Mouse (Mus musculus): ENCODE results near the gene Fbxw5. TPM values are rescaled to one million over a fixed set of nuclear protein-coding genes. Genes with fewer than 3 reads are reported as not detected.

Fbxw5 gene
- total RNA-seq (2021): 100 to 1,000 TPM; 130 to 134 TPM
- long read RNA-seq, experiment 1, transcript Fbxw5-201 (9 exons, 2,388 nt): major isoform, 87 of 176 reads
- long read RNA-seq, experiment 1, partial matches to known transcripts: 29 of 176 reads
- long read RNA-seq, experiment 1, other reads (novel, unspliced or antisense): 59 of 176 reads
- long read RNA-seq, experiment 2, transcript Fbxw5-201 (9 exons, 2,388 nt): major isoform, 102 of 195 reads
- long read RNA-seq, experiment 2, partial matches to known transcripts: 21 of 195 reads
- long read RNA-seq, experiment 2, other reads (novel, unspliced or antisense): 69 of 195 reads

DNA sequence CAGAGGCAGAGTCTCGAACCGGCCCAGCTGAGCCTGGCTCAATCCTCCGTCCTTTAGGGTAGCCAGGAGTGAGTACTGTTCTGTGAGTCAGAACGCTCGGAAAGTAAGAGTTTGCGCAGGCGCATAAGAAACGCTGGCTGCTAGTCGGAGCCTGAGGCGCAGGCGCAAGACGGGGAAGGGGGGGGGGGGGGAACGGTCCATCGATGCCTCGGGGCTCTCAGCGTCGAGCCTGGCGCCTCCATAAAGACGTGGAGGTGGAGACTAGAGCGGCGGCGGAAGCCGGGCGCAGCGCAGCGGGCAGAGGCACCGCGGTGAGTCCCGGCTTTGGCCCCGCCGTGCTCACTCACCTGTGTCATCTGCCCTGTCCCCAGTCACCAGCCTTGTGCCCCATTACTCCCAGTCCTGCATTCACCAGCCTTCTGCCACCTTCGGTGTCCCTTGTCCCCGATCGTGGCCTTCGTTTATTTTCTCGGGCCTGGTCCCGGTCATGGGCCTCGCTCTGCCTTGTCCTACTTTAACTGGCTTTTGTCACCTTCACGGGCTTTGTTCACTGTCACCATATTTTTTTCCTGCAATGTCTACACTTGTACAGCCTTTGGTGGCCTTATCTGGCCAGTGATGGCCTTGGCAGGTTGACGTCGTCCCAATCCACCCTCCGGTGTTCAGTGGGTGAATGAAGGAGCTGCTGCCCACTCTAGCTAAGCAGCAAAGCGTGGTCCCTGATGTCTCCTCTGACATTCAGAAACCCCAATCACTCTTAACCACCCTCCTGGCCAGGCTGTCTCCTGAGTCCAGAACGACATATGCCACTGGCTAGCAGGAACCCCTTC is at the start of gene Fbxw5:
TSS of gene Fbxw5 (plus strand) at position 175 of the 830 bp plus-strand sequence.
- DNase-seq (ENCODE audit: low spot score in 2 of 2): peak; percentile 78 to 90

DNA sequence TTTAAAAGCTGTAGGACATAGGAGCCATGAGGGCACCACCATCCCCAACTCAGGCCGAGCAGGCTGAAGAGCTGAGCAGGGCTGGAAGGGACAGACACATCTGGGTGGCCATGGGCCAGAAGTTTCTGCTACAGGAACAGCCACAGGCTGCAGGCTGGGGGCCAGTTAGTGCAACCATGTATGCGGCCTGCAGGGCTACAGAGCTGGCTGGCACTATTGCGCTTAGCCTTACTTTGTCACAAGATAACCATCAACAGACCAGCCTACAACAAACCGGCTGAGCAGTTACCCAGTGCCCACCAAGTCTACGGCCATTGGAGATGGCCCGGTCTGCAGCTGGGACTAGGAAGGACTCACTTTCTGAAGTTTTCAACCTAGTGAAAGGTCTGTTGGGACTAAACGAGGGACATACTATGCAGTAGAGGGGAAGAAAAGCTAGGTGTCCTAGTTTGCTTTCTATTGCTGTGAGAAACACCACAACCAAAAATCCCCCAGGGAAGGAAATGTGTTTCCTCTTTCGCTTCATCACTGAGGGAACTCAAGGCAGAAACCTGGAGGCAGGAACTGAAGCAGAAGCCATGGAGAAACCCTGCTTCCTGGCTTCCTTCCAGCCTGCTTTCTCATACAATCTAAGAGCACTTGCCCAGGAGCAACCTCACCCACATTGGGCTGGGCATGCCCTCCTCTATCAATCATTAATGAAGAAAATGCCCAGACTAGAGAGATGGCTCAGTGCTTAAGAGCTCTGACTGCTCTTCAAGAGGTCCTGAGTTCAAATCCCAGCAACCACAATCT is 49.5 kb upstream of the Fbxw5 start:
- DNase-seq (ENCODE audit: low spot score in 2 of 2): no peak

DNA sequence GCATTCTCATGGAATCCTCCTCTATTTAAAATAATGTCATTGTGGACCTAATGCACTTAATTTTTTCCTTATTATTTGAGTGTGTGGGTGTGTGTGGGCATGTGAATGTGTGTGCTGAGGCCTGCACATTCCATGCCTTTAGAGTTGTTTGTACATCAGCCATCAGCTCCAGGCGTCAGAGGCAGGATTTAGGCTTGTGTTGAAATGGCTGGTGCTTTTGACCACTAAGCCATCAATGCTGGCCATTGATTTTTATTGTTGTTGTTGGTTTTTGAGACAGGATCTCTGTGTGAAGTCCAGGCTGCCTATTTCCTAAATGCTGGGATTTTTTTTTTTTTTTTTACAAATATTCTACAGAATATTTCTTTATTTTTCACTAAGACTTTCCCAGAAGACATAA is 47.6 kb upstream of the Fbxw5 start:
- no peak for DNase-seq (ENCODE audit: low spot score in 2 of 2)

DNA sequence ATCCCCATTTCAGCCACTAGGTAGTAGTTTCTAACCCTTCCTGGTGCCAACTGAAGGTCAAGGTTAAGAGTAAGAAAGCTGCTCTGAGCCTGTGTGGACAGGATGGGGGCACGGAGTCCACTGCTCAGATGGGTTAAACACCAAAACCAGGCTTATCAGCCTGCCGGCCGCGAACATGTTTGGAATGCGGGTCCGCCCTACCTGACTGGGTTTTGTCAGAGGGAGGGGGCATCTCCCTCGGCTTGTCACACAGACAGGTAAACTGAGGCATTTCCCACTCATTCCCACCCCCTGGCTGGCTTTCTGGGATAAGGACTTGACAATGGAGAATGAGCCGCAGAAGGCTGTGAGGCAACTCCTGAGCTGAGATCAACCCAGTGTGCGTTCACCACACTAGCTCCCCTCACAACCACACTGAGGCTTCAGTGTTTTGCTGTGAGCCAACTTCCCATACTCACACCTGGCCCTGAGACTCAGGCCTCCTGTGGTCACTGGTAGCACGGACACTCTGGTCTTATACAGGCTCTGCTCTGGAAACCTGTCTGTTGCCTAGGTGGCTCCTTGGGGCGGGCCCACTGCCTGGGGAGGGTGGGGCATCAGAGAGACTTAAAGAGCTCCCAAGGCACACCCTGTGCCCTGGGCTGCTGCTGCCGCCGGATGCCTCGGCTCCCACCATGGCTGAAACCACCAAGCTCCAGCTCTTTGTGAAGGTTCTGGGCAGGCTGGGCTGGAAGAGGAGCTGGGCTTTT is 44.2 kb upstream of the Fbxw5 start, which contains the start of gene Clic3:
TSS of gene Clic3 (plus strand) at position 634 of the 749 bp plus-strand sequence.
- no peak for DNase-seq (ENCODE audit: low spot score in 2 of 2)

DNA sequence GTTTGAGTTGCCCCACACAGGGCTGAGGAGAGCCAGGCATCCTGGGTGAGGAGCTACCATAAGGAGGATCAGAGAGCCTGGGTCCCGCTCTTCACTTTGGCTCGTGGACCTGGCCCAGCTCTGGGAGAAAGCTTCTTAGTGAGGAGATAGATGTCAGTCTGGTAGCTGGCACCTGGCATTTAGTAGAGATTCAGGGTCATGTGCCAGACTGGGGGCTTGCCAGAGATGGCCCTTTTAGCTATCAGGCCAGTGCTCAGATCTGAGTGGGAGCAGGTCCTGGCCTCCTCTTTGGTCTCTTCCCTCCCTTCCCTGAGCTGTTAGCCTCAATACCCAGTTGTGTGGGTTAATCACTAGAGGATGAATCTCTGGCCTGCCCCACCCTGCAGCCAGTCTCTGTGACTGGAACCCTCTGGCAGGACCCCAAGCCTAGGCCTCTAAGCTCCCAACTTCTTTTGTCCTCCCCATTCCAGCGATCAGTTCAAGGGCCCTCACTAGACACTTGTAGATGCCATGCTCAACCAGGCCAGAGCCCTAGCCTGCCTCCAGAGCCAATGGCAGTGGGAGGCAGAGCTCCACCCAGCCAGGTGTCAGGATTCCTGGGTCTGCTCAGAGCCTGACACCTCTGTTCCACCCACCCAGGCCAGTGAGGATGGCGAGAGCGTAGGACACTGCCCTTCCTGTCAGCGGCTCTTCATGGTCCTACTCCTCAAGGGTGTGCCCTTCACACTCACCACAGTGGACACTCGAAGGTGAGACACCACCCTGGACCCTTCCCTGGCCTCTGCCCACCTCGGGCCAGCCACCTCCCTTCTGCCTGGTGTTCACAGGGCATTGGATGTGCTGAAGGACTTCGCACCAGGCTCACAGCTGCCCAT is 43.3 kb upstream of the Fbxw5 start:
- DNase-seq (ENCODE audit: low spot score in 2 of 2): no peak

DNA sequence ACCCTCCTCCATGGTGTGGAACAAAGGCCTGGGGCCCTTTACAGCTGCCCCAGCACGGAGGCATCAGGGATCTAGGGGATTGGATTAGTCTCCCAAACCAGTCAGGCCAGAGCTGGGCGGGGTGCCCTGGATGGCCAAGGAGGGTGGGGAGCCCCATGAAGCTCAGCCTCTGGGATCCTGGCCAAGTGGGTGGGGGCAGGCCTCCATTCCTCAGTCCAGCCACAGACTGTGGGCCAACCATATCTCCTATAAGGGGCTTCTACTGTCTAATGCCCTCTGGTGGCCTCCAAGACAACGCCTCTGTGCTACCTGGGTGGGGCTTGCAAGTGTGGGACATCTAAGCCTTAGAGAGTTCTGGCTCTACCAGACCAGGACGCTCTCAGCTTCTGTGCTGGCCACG is 41.6 kb upstream of the Fbxw5 start:
- DNase-seq (ENCODE audit: low spot score in 2 of 2): no peak

DNA sequence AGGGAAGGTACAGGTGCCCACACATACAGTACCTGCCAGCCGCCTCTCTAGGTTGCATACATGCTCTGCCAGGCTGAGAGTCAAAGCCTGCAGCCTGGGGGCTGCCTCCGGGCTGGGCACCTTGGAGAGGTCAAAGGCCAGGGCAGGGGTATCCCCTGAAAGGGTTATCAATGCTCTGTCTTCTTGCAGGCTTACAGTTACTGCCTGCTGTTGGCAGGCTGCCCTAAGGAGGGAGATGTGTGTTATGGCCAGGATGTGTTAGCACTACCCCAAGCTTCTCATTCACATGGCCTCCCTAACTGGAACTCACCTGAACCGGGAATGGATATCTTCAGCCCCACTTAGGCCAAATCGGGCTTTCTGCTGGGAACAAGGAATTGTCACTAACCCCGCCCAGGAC is 40.4 kb upstream of the Fbxw5 start:
- peak in 1 of 2 experiments; percentile 27 for DNase-seq (ENCODE audit: low spot score in 2 of 2)

DNA sequence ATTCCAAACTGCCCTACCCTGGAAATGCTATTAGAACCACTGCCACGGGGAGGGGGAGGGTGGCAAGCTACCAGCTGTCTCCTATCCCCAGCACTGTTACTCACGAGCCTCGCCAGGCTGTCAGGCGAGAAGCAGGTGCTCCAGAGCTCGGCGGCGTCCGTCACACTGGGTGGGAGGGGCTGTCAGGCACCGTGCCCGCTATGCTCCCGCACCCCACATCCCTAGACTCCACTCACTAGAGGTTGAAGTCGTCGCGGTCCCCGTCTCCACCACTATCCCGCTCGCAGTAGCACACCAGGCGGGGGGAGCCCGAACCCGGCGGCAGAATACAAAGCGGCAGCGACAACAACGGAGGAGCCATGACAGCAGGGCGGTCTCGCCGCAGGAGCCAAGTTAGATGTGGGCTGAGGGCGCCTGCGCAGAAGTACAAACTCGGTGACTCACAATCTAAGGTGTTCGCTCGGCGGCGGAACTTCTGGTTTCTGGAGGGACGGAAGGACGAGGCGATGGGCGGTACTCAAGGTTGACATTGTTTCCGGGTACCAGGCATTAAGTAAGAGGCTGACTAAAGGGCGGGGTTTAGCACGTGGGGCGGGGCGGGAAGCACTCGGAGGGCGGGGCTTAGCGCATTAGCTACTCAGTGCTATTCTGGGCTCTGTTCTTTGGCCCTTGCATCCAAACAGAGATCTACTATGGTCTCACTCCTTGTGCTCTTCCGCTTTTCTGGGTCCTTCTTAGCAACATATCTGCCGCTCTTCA is 39.8 kb upstream of the Fbxw5 start, which contains the start of gene Paxx:
TSS of gene Paxx (minus strand) at position 544 of the 759 bp plus-strand sequence.
- peak; percentile 91 to 93 for DNase-seq (ENCODE audit: low spot score in 2 of 2)

DNA sequence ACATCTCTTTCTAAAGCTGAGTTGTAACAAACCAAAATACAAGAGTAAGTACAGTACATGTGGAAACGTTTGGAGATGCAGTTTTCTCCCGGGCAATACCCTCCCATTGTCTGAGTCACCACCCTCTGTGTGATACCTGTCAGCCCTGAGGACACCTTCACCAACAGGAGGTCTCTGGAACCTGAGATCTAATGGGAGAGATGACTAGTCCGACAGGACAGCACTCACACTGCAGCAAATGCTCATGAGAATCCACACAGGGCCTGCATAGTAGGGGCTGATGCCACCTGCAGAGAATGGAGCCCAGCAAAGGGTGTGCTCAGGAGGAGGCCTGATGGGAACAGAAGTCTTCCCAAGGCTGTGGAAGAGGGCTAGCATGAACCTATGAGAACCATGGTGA is 39.1 kb upstream of the Fbxw5 start:
- no peak for DNase-seq (ENCODE audit: low spot score in 2 of 2)

DNA sequence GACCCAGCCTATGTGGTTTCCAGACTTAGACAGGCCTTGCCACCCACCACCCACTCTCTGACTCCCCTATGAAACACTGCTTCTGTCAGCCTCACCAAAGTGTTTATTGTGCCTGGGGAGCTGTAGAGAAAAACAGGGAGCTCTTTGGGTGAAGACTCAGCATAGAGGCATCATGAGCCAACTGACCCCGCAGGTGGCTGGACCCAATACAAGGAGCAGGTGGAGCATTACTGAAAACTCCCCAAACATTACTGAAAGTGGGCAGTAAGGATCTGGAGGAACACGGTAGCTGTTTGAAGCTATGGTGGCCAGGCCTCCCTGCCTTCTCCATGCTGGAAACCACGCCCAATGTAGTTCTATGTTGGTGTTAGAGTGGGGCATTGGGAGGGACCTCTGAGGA is 36.9 kb upstream of the Fbxw5 start:
- no peak for DNase-seq (ENCODE audit: low spot score in 2 of 2)

DNA sequence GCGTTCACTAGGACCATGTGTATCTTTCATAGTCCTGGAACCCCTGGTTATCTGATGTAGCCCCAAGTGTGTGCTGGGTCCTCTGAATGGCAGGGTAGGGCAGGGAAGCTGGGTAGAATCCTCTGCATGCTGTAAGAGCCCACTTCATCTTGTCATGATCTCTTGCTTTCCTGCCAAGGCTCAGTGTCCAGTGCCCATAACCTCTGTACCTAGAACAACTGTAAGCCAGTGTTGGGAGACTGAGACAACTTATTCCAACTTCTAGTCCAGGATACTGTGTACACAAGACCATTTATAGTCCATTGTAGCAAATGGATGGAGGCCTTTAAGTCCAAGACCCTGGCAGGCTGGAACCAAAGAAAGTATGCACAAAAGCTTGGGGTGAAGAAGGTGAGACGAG is 35.3 kb upstream of the Fbxw5 start:
- DNase-seq (ENCODE audit: low spot score in 2 of 2): no peak

DNA sequence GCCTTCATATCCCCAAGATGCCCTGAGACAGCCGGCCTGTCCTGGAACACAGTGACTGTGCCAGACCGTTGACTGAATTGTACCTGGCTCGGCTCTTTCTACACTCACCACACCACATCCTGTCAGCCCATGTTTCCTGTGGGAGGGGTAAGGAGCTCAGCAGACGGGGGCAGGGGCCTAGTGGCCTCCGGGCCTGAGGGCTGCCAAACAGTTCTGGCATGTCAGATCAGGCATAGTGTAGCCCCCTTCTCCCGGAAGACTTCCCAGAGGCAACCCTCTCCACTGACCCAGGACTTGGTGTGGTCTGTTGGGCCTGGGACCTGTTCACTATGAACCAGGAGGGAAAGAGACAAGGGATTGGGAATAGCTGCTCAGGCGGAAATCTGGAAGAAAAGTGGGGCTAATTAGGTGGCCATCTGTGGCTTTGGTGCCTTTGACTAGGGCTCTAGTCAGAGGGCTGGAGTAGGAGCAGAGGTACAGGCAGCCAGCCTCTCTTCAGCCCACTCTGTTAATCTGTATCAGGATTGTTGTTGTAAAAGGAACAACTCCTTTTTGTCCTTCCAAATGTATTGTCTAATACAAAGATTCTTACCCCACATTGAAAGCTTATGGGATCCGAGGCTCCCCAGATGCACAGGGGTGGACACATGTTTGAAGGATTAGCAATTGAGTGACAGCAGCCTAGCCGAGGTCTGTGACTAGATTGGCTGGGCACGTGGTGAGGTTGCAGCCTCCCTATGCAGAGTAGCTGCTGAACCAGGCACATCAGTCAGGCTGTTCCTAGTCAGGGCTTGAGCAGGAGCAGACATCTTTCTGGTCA is 34.5 kb upstream of the Fbxw5 start:
- no peak for DNase-seq (ENCODE audit: low spot score in 2 of 2)

DNA sequence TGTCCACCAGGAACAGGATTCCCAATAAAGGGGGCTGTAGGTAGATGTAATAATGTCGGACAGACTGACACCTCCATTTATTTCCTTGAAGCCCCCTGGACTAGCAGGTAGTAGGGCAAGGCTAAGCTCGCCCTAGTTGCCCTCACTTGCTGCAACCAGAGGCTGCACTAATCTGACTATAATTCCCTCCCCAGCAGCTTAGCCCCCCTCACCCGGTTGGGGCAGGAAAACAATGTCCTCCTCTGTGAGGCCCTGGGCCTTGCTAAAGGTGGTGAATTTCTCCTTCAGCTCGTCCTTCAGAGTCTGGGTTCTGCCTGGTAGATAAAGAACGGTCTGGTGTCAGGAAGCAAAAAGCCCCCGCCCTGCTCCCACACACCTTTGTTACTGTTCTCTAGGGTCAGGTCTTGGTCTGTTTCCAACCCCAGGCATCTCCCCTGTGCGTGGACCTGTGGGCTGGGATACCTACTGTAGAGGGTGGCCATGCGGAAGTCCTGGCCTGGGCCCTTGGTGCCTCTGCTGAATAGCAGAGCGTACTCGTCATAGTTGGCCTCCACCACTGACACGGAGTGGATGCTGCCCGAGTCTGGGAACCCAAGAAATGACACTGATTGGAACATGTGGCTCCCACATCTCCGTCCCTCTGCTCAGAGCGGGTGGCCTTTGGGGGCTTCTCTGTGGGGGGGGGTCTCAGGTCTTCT is 32.8 kb upstream of the Fbxw5 start:
- DNase-seq (ENCODE audit: low spot score in 2 of 2): no peak

DNA sequence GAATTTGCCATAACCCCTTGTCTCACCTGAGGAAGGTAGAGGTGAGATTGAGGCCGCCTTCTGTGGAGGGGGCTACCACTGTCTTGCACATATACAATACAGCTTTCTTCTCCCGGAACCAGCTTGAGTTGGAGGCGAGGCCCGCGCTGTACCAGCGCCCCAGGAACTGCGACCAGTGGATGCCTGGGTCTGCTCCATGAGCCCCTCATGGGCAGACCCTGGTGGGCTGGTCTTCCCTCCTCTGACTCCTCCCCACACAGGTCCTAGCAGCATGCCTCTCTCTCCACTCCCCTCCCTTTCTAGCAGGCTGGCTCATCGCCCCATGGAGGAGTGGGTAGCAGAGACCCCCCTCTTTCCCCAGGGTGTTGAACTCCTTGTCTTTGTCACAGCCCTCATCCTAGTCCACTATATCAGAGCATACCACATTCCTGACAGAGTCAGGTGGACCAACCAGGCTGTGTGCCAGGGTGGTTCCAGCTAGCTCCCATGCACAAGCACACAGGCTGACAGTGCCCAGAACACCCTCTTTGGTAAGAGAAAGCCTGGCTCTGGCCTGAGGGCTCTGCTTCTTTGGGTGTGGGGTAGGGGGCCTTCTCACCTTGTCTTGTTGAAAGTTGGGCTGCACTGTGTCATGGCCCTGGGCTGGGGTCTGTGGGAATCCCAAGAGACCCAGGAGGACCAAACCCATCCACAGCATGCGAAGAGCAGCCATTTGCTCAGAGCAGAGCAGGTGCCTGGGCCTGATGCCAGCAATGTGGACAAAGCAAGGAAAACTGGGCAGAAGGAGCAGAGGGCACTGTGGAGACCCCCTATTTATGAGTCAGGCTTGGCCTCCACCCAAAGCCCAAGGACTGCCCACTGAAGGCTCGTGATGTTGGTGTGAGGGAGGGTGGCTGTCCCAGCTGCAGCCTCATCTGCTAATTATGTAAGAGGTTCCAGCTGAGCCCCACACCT is 31.3 kb upstream of the Fbxw5 start:
- DNase-seq (ENCODE audit: low spot score in 2 of 2): peak in 1 of 2 experiments; percentile 31

DNA sequence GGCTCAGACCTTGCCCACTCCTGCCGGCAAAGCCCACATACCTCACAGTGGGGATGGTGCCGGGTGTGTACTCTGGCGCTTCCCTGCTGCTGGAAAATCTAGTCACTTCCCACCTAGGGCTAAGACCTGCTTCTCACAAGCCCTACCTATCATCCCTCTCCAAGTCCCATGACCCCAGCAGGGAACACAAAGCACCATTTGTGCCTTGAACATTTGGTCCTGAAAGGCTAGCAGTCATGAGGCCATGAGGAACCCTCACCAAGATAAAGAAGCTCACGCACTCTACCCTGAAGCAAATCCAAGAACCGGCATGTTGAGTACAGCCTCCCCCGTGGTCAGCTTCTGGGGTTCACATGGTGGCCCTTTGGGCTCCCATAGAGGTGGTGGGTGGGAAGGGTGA is 30.6 kb upstream of the Fbxw5 start, which contains the start of gene Ptgds:
TSS of gene Ptgds (minus strand) at position 78 of the 400 bp plus-strand sequence.
- DNase-seq (ENCODE audit: low spot score in 2 of 2): no peak

DNA sequence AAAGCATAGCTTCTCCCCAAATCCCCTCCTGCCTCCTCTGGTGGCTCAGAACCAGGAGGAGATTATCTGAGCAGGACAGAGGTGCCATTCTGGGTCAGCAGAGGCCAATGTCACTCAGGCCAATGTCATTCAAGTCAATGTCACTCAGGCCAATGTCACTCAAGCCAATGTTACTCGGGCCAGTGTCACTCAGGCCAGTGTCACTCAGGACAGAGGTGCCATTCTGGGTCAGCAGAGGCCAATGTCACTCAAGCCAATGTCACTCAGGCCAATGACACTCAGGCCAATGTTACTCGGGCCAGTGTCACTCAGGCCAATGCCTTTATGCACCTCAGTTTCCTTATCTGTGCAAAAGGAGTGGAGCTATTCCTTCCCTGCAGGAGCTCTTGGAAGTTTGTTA is 28.0 kb upstream of the Fbxw5 start:
- DNase-seq (ENCODE audit: low spot score in 2 of 2): no peak
